Mouse (Mus musculus) forebrain, postnatal 0 days (tissue): ENCODE data around the gene Sh3tc1. TPM values are rescaled to one million over a fixed set of nuclear protein-coding genes. Genes with fewer than 3 reads are reported as not detected.

Experiments
- ATAC-seq: fragments of 200-750 bp; cut with Nextera tagmentation; 2 replicates; pipeline ENCODE4 v1.8.0; 2017; ENCODE audit warnings: mild to moderate bottlenecking, moderate library complexity
- DNase-seq: peaks from one replicate; pipeline ENCODE4 v3.0.0-alpha.2; 2015
- H3K27ac ChIP-seq: fragments of 300-500 bp; sonication (generic); 2 replicates; pipeline ENCODE4 v1.5.1; 2014; ENCODE audit warnings: low read depth, mild to moderate bottlenecking, antibody characterized with exemption, low read length, moderate library complexity, mixed read lengths
- H3K27me3 ChIP-seq: fragments of 300-500 bp; sonication (generic); 2 replicates; pipeline ENCODE4 v1.6.1; 2014; ENCODE audit warnings: mild to moderate bottlenecking, low read length, mixed read lengths; ENCODE audit not compliant: insufficient read depth
- H3K36me3 ChIP-seq: fragments of 300-500 bp; sonication (generic); 2 replicates; pipeline ENCODE4 v1.6.1; 2014; ENCODE audit warnings: mild to moderate bottlenecking, moderate library complexity; ENCODE audit not compliant: insufficient read depth
- H3K4me1 ChIP-seq: fragments of 300-500 bp; sonication (generic); 2 replicates; pipeline ENCODE4 v1.6.1; 2014; ENCODE audit warnings: antibody characterized with exemption; ENCODE audit not compliant: insufficient read depth
- H3K4me2 ChIP-seq: fragments of 300-500 bp; sonication (generic); 2 replicates; pipeline ENCODE4 v1.6.1; 2014; ENCODE audit warnings: low read depth, mild to moderate bottlenecking, moderate library complexity
- H3K4me3 ChIP-seq: fragments of 300-500 bp; sonication (generic); 2 replicates; pipeline ENCODE4 v1.5.1; 2014; ENCODE audit warnings: low read depth, low read length, mixed read lengths
- H3K9ac ChIP-seq: fragments of 300-500 bp; sonication (generic); 2 replicates; pipeline ENCODE4 v1.6.1; 2014; ENCODE audit warnings: mild to moderate bottlenecking
- H3K9me3 ChIP-seq: fragments of 300-500 bp; sonication (generic); 2 replicates; pipeline ENCODE4 v1.6.1; 2016; ENCODE audit warnings: low read length
- CTCF ChIP-seq: sonication (generic); IDR thresholded peaks from 2 replicates; pipeline ENCODE4 v1.5.1; 2016; ENCODE audit warnings: antibody characterized with exemption, control low read depth, low read depth
- WGBS: fragments of 180-500 bp; shearing (Covaris S2); extraction: QIAGEN DNeasy Blood & Tissue Kit; methylation state at CpG from one replicate; pipeline ENCODE4 v1.1.7; 2014; 5-methylcytosine and 5-hydroxymethylcytosine counted together
- polyA plus RNA-seq: library from polyadenylated mRNA; unstranded; fragments of >200 nt; fragmentation: Nextera tagmentation; extraction: Ambion mirVana; gene quantifications from 2 replicates; pipeline ENCODE4 v1.2.1, GENCODE M21; 2015
- total RNA-seq: library from RNA; depleted of rRNA; stranded (reverse); fragments of >200 nt; gene quantifications from 2 replicates; pipeline ENCODE4 v1.2.3, GENCODE M21; 2014; rRNA removed

Gene Sh3tc1
- total and polyA plus RNA-seq, 2 experiments from 2014 or later, result 1.2 to 2.8 TPM

- no peak for TF ChIP-seq CTCF
- WGBS, result 58% methylated on average over 3 of the region's 3 CpGs
These were observed 80.3 kb downstream of the Sh3tc1 start for GRCm38 (mm10) chr5:35659503-35659902.

GRCm38 (mm10) chr5:35655753-35656485 lies 83.9 kb downstream of the Sh3tc1 start:
- Histone ChIP-seq H3K9me3 (no peaks in the 10 kb centered on the region), H3K36me3 (no peaks in the 10 kb centered on the region), H3K4me3 (no peak overlapping the region), H3K27me3 (no peaks in the 10 kb centered on the region), H3K4me2 (no peak overlapping the region), H3K9ac (no peak overlapping the region), H3K4me1 (no peaks in the 10 kb centered on the region), H3K27ac (no peak overlapping the region)
- WGBS, result 86% methylated on average over 10 of the region's 10 CpGs
- DNase-seq (no peak), ATAC-seq (no peak)
- no peak for TF ChIP-seq CTCF

More at GRCm38 (mm10) chr5:35659503-35659902, 80.3 kb downstream of the Sh3tc1 start:
- Histone ChIP-seq H3K4me1 (no peaks in the 10 kb centered on the region), H3K9me3 (no peaks in the 10 kb centered on the region), H3K9ac (no peak overlapping the region), H3K4me2 (no peak overlapping the region), H3K4me3 (no peak overlapping the region), H3K27ac (no peak overlapping the region), H3K36me3 (no peaks in the 10 kb centered on the region), H3K27me3 (no peaks in the 10 kb centered on the region)
- ATAC-seq, result no peak
- DNase-seq, result no peak

- no peak overlapping the region for H3K4me2 ChIP-seq
- H3K27ac ChIP-seq, result no peak overlapping the region
- WGBS, result 86% methylated on average over 9 of the region's 9 CpGs
- no peak for DNase-seq
- H3K4me1 ChIP-seq, result no peaks in the 10 kb centered on the region
- no peak overlapping the region for H3K4me3 ChIP-seq
- H3K27me3 ChIP-seq, result no peaks in the 10 kb centered on the region
- no peaks in the 10 kb centered on the region for H3K36me3 ChIP-seq
- no peak for ATAC-seq
- no peaks in the 10 kb centered on the region for H3K9me3 ChIP-seq
- no peak overlapping the region for H3K9ac ChIP-seq
- TF ChIP-seq CTCF, result no peak
These were observed 85.9 kb downstream of the Sh3tc1 start for GRCm38 (mm10) chr5:35653743-35654395.

GRCm38 (mm10) chr5:35652872-35653271 lies 86.9 kb downstream of the Sh3tc1 start:
- WGBS, result 87% methylated on average over 13 of the region's 13 CpGs
- Histone ChIP-seq H3K9me3 (no peaks in the 10 kb centered on the region), H3K36me3 (no peaks in the 10 kb centered on the region), H3K4me3 (no peak overlapping the region), H3K4me2 (no peak overlapping the region), H3K9ac (no peak overlapping the region), H3K27ac (no peak overlapping the region), H3K27me3 (no peaks in the 10 kb centered on the region), H3K4me1 (no peaks in the 10 kb centered on the region)
- DNase-seq (no peak), ATAC-seq (no peak)
- no peak for TF ChIP-seq CTCF

- Histone ChIP-seq H3K9me3 (no peaks in the 10 kb centered on the region), H3K36me3 (no peaks in the 10 kb centered on the region), H3K4me2 (no peak overlapping the region), H3K27me3 (no peaks in the 10 kb centered on the region), H3K27ac (no peak overlapping the region), H3K4me1 (no peaks in the 10 kb centered on the region), H3K9ac (no peak overlapping the region), H3K4me3 (no peak overlapping the region)
- DNase-seq, result no peak
- no peak for ATAC-seq
- WGBS, result 82% methylated on average over 3 of the region's 3 CpGs
- TF ChIP-seq CTCF, result no peak
These were observed 87.5 kb downstream of the Sh3tc1 start for GRCm38 (mm10) chr5:35652319-35652718.

- Histone ChIP-seq H3K4me2 (no peak overlapping the region), H3K27me3 (no peaks in the 10 kb centered on the region), H3K9me3 (no peaks in the 10 kb centered on the region), H3K4me3 (no peak overlapping the region), H3K36me3 (no peaks in the 10 kb centered on the region), H3K4me1 (no peaks in the 10 kb centered on the region), H3K9ac (no peak overlapping the region), H3K27ac (no peak overlapping the region)
- DNase-seq (no peak), ATAC-seq (no peak)
- no peak for TF ChIP-seq CTCF
- 53% methylated on average over 2 of the region's 2 CpGs for WGBS
These were observed 91.6 kb downstream of the Sh3tc1 start for GRCm38 (mm10) chr5:35648230-35648629.

GRCm38 (mm10) chr5:35647562-35647961 lies 92.2 kb downstream of the Sh3tc1 start:
- no peak for TF ChIP-seq CTCF
- DNase-seq (no peak), ATAC-seq (no peak)
- H3K27me3 ChIP-seq, result no peaks in the 10 kb centered on the region
- no peak overlapping the region for H3K4me3 ChIP-seq
- no peaks in the 10 kb centered on the region for H3K36me3 ChIP-seq
- H3K4me2 ChIP-seq, result no peak overlapping the region
- 78% methylated on average over 4 of the region's 4 CpGs for WGBS
- no peaks in the 10 kb centered on the region for H3K9me3 ChIP-seq
- H3K27ac ChIP-seq, result no peak overlapping the region
- no peak overlapping the region for H3K9ac ChIP-seq
- H3K4me1 ChIP-seq, result no peaks in the 10 kb centered on the region

Other genes starting within 250 kb of the Sh3tc1 start
- 3.5 and 14.3 TPM in 2 replicates for gene Cpz, start 214.3 kb downstream of the Sh3tc1 start, total RNA-seq
- 1.8 and 2.2 TPM in 2 replicates for gene Cpz, start 214.3 kb downstream of the Sh3tc1 start, polyA plus RNA-seq
- gene Trmt44, start 164.9 kb downstream of the Sh3tc1 start, total RNA-seq, result 10.6 and 12.3 TPM in 2 replicates
- gene Trmt44, start 164.9 kb downstream of the Sh3tc1 start, polyA plus RNA-seq, result 2.7 and 3.5 TPM in 2 replicates
- gene Acox3, start 156.9 kb downstream of the Sh3tc1 start, total RNA-seq, result 18.3 and 32.1 TPM in 2 replicates
- 12.5 and 13.4 TPM in 2 replicates for gene Acox3, start 156.9 kb downstream of the Sh3tc1 start, polyA plus RNA-seq
- 11.1 and 13.2 TPM in 2 replicates for gene Htra3, start 60.2 kb downstream of the Sh3tc1 start, total RNA-seq
- gene Htra3, start 60.2 kb downstream of the Sh3tc1 start, polyA plus RNA-seq, result 16.4 and 16.9 TPM in 2 replicates
- gene Ablim2, start 17.9 kb upstream of the Sh3tc1 start, total RNA-seq, result 20.6 and 21.8 TPM in 2 replicates
- 13.2 and 18.2 TPM in 2 replicates for gene Ablim2, start 17.9 kb upstream of the Sh3tc1 start, polyA plus RNA-seq
- gene Afap1, start 153.3 kb upstream of the Sh3tc1 start, total RNA-seq, result 44.2 and 48.2 TPM in 2 replicates
- 45.6 and 49.3 TPM in 2 replicates for gene Afap1, start 153.3 kb upstream of the Sh3tc1 start, polyA plus RNA-seq